Mouse (Mus musculus) right cerebral cortex, postnatal 10 days (tissue): ENCODE measurements at regions not wholly inside any gene's neighbourhood (a gene's known extent, or its start where the extent isn't known, plus 50 kb on each side); places are given as distances from the start of the nearest gene placed in this dataset.

Experiments
- DNase-seq, 2 experiments: peaks; one replicate each; pipeline ENCODE4 v3.0.0; 2021; ENCODE audit warnings: low spot score in 2 of 2

GRCm38 (mm10) chr14:78225677-78226076, 82.2 kb downstream of the Tnfsf11 start:
- DNase-seq, result no peak

GRCm38 (mm10) chr14:78216229-78216963, 91.4 kb downstream of the Tnfsf11 start:
- DNase-seq, result no peak

DNA sequence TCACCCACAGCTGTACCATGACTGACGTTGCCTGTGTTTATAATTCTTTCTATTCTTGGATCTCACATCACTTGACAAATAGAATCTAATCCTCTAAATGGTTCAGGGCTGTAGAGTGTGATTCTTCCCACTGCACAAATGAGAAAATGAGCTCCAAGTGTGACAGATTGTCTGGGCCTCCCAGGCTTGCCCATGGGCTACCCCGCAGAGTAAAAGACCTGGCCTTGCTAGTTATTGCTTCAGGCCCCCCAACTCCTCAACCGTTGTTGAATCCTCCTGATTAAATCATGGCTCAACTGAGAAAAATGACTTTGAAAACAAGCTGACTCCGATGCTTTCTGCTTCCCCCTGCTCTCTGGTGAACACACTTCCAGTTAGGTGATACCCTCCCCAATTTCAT, 92.4 kb downstream of the Tnfsf11 start:
- no peak for DNase-seq

DNA sequence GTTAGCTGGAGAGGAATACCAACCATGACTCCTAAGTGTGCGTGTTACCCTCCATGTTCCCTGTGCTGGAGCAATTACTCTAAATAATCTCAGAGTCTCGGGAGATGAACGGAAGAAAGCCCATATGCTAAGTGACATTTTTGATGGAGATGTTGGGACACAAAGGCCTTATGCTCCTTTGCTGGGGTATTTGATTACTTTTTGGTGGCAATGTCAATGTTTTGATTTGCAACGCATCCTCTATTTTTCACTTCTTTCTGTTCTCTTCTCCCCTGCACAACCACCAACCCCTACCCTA, 103.3 kb downstream of the Tnfsf11 start:
- DNase-seq, result no peak

GRCm38 (mm10) chr14:78203726-78204565, 103.9 kb downstream of the Tnfsf11 start:
- peak; percentile 53 to 64 for DNase-seq

DNA sequence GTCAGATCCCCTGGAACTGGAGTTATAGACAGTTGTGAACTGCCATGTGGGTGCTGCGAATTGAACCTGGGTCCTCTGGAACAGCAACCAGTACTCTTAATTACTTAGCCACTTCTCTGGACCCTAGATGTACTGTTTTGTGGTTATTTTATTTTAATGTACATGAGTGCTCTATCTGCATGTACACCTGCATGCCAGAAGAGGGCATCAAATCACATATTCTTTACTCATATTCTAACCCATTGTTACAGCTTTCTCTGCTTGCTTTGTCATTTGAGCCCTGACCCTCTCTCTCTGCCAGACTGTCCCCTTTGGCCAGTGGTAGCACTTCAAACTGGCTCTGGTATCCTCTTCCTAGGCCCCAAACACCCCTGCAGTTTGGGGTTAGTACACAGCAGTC, 105.1 kb downstream of the Tnfsf11 start:
- no peak for DNase-seq

DNA sequence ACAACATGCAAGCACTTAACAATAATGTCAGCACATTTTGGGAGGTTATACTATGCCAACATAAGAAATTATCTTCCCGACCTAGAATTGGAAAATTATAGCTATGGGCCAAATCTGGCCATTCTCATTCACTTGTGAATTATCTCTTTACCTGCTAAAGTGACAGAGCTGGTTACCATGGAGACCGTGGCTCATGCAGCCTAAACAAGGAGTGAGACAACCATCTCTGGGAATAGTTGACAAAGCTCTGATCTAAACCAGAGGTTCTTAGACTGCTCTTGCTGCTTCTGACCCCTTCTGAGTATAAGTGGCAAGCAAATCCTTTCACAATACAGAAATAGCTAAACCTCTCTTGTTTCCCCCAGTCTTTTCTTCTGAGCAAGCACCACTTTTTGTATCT, 108.7 kb upstream of the Fam216b start:
- DNase-seq, result peak; percentile 29 to 40

DNA sequence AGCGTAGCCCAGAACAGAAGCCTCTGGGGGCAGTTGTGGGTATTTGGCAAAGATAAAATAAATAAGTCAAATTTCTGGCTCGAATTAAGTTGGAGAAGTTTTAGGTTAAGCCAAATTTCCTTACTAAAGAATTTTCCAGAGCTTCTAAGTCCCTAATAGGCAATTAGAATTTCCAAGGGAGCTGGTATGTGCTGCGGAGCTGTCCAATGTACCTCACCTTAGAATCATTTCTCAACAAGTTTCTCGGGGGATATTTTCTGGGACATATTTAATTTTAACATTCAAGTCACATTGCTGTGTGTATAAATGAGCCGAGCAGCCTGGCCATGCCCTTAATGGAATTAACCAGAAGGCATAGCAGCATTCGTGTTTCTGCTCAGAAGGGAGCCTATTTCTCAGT, 90.8 kb upstream of the Fam216b start:
- no peak for DNase-seq

GRCm38 (mm10) chr14:78173451-78173850, 84.6 kb upstream of the Fam216b start:
- DNase-seq, result no peak

DNA sequence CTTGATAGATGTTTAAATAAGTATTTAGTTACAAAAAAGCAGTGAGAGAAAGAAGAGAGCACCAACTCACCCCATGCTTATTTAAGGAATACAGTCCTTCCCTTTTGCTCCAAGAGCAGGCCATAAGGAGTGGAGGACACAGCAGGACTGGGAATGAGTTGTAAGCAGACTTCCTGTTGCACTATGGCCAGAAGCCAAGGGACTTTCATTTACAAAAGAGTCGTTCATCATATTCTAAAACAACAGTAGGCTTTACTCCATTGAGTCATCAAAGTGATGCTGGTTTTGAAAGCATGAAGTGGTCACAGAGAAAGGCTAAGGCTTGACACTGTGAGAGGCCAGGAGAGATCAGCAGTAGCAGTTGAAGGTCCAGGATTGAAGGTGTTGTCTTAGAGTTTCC, 84.1 kb upstream of the Fam216b start:
- no peak for DNase-seq

DNA sequence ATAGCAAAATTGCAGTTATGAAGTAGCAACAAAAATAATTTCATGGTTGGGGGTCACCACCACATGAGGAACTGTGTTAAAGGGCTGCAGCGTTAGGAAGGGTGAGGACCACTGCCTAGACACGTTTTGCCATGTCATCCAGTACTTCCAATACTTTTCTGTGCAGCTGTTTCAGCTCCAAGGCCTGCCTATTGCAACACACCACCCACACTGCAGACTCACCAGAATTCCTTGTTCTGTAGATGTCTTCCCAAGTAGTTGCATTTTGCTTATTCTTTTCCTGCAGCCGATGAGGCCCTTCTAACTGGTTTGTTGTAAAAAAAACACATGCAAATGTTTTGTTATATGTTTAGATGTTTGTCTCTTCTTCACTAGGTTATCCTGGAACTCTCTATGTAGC, 72.0 kb upstream of the Fam216b start:
- peak in 1 of 2 experiments; percentile 6 for DNase-seq

- peak in 1 of 2 experiments; percentile 2 for DNase-seq
These were observed 70.8 kb upstream of the Fam216b start for GRCm38 (mm10) chr14:78159567-78159966.

DNA sequence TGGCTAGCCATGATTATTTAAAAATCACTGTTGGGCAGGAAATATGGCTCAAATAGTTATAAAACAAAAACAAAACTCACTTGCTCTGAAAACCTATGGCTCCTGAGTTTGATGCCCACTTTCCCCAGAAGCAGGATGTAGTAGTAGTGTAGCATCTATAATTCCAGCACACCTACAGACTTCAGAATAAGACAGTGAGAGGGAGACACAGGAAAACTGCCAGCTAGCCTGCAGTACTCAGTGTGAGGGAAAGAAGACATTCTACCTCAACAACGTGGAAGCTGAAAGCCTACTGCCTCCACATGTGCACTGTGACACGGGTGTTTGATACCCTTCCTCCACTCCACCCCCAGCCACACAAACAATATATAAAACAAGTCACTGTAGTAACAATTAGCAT, 68.9 kb upstream of the Fam216b start:
- DNase-seq, result peak in 1 of 2 experiments; percentile 19

DNA sequence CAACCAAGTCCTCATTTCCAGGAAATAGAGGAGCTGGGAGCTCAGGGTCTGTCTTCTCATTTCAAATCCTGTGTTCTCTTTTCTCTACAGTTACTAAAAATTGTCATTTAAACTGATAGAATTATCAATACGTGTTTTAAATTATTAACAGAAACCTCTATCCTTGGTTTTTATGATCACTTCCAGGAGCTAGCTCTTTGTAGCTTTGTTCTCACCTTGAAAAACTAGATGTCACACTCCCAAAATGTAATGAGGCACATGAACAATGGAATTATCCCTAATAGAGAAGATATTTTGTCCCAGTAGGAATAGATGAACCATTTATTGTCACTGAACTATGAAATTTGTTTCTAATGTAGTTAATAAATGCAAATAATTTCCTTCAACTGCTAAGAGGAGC, 60.0 kb upstream of the Fam216b start:
- DNase-seq, result no peak

DNA sequence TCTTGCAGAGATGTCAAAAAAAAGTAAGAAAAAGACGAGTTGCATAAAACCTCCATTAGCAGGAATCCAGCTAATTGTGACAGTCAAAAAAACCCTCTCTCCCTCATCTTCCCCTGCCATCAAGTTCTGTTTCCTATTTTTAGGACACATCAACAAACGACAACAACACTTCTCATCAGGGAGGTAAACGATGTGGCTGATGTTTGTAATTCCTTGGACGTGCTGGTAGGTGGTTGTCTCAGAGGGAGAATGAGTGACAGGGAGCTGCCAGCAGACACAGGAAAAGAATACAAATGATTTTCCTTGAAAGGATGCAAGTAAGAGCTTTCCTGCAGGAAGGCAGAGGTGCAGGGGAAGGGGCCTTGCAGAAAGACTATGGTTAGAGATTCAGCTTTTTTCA, 54.9 kb upstream of the Fam216b start:
- no peak for DNase-seq
